Mouse (Mus musculus) midbrain, embryonic 10.5 days (tissue): Measurements from ENCODE around the gene C1qtnf5. TPM values are rescaled to one million over a fixed set of nuclear protein-coding genes. Genes with fewer than 3 reads are reported as not detected.

Source experiments
- DNase-seq: peaks from one replicate; pipeline ENCODE4 v3.0.0-alpha.2; 2017; ENCODE audit warnings: low spot score
- H3K27ac ChIP-seq: fragments of 300-500 bp; sonication (generic); replicated peaks from 2 replicates; pipeline ENCODE4 v1.5.1; 2016; ENCODE audit warnings: mild to moderate bottlenecking
- H3K27me3 ChIP-seq: fragments of 300-500 bp; sonication (generic); 2 replicates; pipeline ENCODE4 v1.6.1; 2016; ENCODE audit warnings: low read depth, mild to moderate bottlenecking; ENCODE audit not compliant: poor library complexity, severe bottlenecking
- H3K36me3 ChIP-seq: fragments of 300-500 bp; sonication (generic); 2 replicates; pipeline ENCODE4 v1.6.1; 2016; ENCODE audit warnings: mild to moderate bottlenecking, moderate library complexity
- H3K4me1 ChIP-seq: fragments of 300-500 bp; sonication (generic); 2 replicates; pipeline ENCODE4 v1.6.1; 2016
- H3K4me3 ChIP-seq: fragments of 300-500 bp; sonication (generic); 2 replicates; pipeline ENCODE4 v1.5.1; 2016; ENCODE audit warnings: mild to moderate bottlenecking, moderate library complexity
- H3K9me3 ChIP-seq: fragments of 300-500 bp; sonication (generic); replicated peaks from 2 replicates; pipeline ENCODE4 v1.6.1; 2016; ENCODE audit warnings: mild to moderate bottlenecking
- WGBS: fragments of 180-500 bp; shearing (Covaris S2); methylation state at CpG from one replicate; pipeline ENCODE4 v1.1.7; 2016; 5-methylcytosine and 5-hydroxymethylcytosine counted together
- polyA plus RNA-seq: library from polyadenylated mRNA; unstranded; fragments of >200 nt; fragmentation: Nextera tagmentation; extraction: Ambion mirVana; gene quantifications from 2 replicates; pipeline ENCODE4 v1.2.1, GENCODE M21; 2016

C1qtnf5 gene
- polyA plus RNA-seq, 1 experiment from 2014 or later = 0.93 TPM

GRCm38 (mm10) chr9:44082266-44082665, 24.8 kb upstream of the C1qtnf5 start:
- DNase-seq = no peak
- peaks cover 65% of the 10 kb centered on the region for H3K4me1 ChIP-seq
- H3K27ac ChIP-seq = no peak overlapping the region
- WGBS = 95% methylated on average over 5 of the region's 5 CpGs
- no peaks in the 10 kb centered on the region for H3K36me3 ChIP-seq
- H3K27me3 ChIP-seq = peaks cover 98% of the 10 kb centered on the region
- no peaks in the 10 kb centered on the region for H3K9me3 ChIP-seq
- H3K4me3 ChIP-seq = no peak overlapping the region

- Histone ChIP-seq H3K4me1 (peaks cover 66% of the 10 kb centered on the region), H3K4me3 (peak overlapping the region; percentile 76), H3K9me3 (no peaks in the 10 kb centered on the region), H3K27me3 (peaks cover 98% of the 10 kb centered on the region), H3K36me3 (no peaks in the 10 kb centered on the region), H3K27ac (no peak overlapping the region)
- WGBS = 9% methylated on average over 23 of the region's 23 CpGs
- no peak for DNase-seq
Observed at GRCm38 (mm10) chr9:44083392-44084121, 23.5 kb upstream of the C1qtnf5 start.

- H3K27ac ChIP-seq = peak overlapping the region; percentile 85
- peaks cover 98% of the 10 kb centered on the region for H3K27me3 ChIP-seq
- under 1% methylated on average over 14 of the region's 14 CpGs for WGBS
Observed at GRCm38 (mm10) chr9:44084236-44084635, 22.8 kb upstream of the C1qtnf5 start.

GRCm38 (mm10) chr9:44084659-44085229, 22.3 kb upstream of the C1qtnf5 start:
- no peaks in the 10 kb centered on the region for H3K9me3 ChIP-seq
- H3K27me3 ChIP-seq = peaks cover 98% of the 10 kb centered on the region
- H3K4me1 ChIP-seq = peaks cover 54% of the 10 kb centered on the region
- H3K4me3 ChIP-seq = peak overlapping the region; percentile 76
- DNase-seq = peak; percentile 93
- under 1% methylated on average over 62 of the region's 62 CpGs for WGBS
- peak overlapping the region; percentile 85 for H3K27ac ChIP-seq
- no peaks in the 10 kb centered on the region for H3K36me3 ChIP-seq

More at GRCm38 (mm10) chr9:44084236-44084635, 22.8 kb upstream of the C1qtnf5 start:
- no peaks in the 10 kb centered on the region for H3K36me3 ChIP-seq
- H3K9me3 ChIP-seq = no peaks in the 10 kb centered on the region
- peaks cover 60% of the 10 kb centered on the region for H3K4me1 ChIP-seq
- no peak for DNase-seq
- peak overlapping the region; percentile 76 for H3K4me3 ChIP-seq

- H3K4me3 ChIP-seq = peak overlapping the region; percentile 76
- no peak for DNase-seq
- peaks cover 97% of the 10 kb centered on the region for H3K27me3 ChIP-seq
- WGBS = 3% methylated on average over 10 of the region's 10 CpGs
- no peaks in the 10 kb centered on the region for H3K36me3 ChIP-seq
- H3K27ac ChIP-seq = peak overlapping the region; percentile 85
- H3K4me1 ChIP-seq = peaks cover 50% of the 10 kb centered on the region
- no peaks in the 10 kb centered on the region for H3K9me3 ChIP-seq
Observed at GRCm38 (mm10) chr9:44085276-44085675, 21.8 kb upstream of the C1qtnf5 start.

- H3K4me1 ChIP-seq = peaks cover 50% of the 10 kb centered on the region
- 68% methylated on average over 15 of the region's 15 CpGs for WGBS
- H3K4me3 ChIP-seq = peak overlapping the region; percentile 76
- H3K9me3 ChIP-seq = no peaks in the 10 kb centered on the region
- H3K27me3 ChIP-seq = peaks cover 90% of the 10 kb centered on the region
- DNase-seq = no peak
- H3K36me3 ChIP-seq = peaks cover 5% of the 10 kb centered on the region
- H3K27ac ChIP-seq = no peak overlapping the region
Observed at GRCm38 (mm10) chr9:44085741-44086665, 21.0 kb upstream of the C1qtnf5 start.

- H3K9me3 ChIP-seq = no peaks in the 10 kb centered on the region
- WGBS = 44% methylated on average over 10 of the region's 10 CpGs
- no peak overlapping the region for H3K4me3 ChIP-seq
- H3K27me3 ChIP-seq = peaks cover 80% of the 10 kb centered on the region
- peaks cover 15% of the 10 kb centered on the region for H3K36me3 ChIP-seq
- DNase-seq = no peak
- H3K27ac ChIP-seq = no peak overlapping the region
- H3K4me1 ChIP-seq = peaks cover 50% of the 10 kb centered on the region
Observed at GRCm38 (mm10) chr9:44086960-44087359, 20.1 kb upstream of the C1qtnf5 start.

GRCm38 (mm10) chr9:44087761-44088455, 19.1 kb upstream of the C1qtnf5 start:
- H3K4me3 ChIP-seq = no peak overlapping the region
- peaks cover 50% of the 10 kb centered on the region for H3K4me1 ChIP-seq
- no peak overlapping the region for H3K27ac ChIP-seq
- H3K9me3 ChIP-seq = no peaks in the 10 kb centered on the region
- H3K36me3 ChIP-seq = peaks cover 24% of the 10 kb centered on the region
- no peak for DNase-seq
- peaks cover 71% of the 10 kb centered on the region for H3K27me3 ChIP-seq
- 10% methylated on average over 15 of the region's 15 CpGs for WGBS

GRCm38 (mm10) chr9:44088877-44089608, 18.0 kb upstream of the C1qtnf5 start:
- H3K4me1 ChIP-seq = peaks cover 43% of the 10 kb centered on the region
- 67% methylated on average over 12 of the region's 12 CpGs for WGBS
- peaks cover 31% of the 10 kb centered on the region for H3K36me3 ChIP-seq
- H3K9me3 ChIP-seq = no peaks in the 10 kb centered on the region
- no peak for DNase-seq
- H3K4me3 ChIP-seq = no peak overlapping the region
- peaks cover 59% of the 10 kb centered on the region for H3K27me3 ChIP-seq
- no peak overlapping the region for H3K27ac ChIP-seq

- 37% methylated on average over 24 of the region's 24 CpGs for WGBS
- Histone ChIP-seq H3K27ac (no peak overlapping the region), H3K9me3 (no peaks in the 10 kb centered on the region), H3K27me3 (peaks cover 14% of the 10 kb centered on the region), H3K4me1 (peaks cover 32% of the 10 kb centered on the region), H3K36me3 (peaks cover 31% of the 10 kb centered on the region), H3K4me3 (peak overlapping the region; percentile 9; the same call in 1 of the 2 replicates)
- peak; percentile 73 for DNase-seq
Observed at GRCm38 (mm10) chr9:44093612-44094503, 13.2 kb upstream of the C1qtnf5 start.

GRCm38 (mm10) chr9:44094737-44095136, 12.3 kb upstream of the C1qtnf5 start:
- WGBS = 86% methylated on average over 3 of the region's 3 CpGs

More at GRCm38 (mm10) chr9:44094737-44095136, 12.3 kb upstream of the C1qtnf5 start:
- no peak for DNase-seq
- peaks cover 32% of the 10 kb centered on the region for H3K4me1 ChIP-seq
- no peak overlapping the region for H3K27ac ChIP-seq
- H3K27me3 ChIP-seq = peaks cover 5% of the 10 kb centered on the region
- H3K9me3 ChIP-seq = no peaks in the 10 kb centered on the region
- peaks cover 31% of the 10 kb centered on the region for H3K36me3 ChIP-seq
- H3K4me3 ChIP-seq = no peak overlapping the region
